Mouse (Mus musculus) megakaryocyte, embryonic 14.5 days (primary cell): ENCODE results near the gene Rbms3.

Experiments
- FLI1 ChIP-seq: IDR thresholded peaks from 2 replicates; pipeline ENCODE4 v1.6.1; 2012; ENCODE audit warnings: low read length, inconsistent platforms, mixed read lengths
- GATA1 ChIP-seq: IDR thresholded peaks from 3 replicates; pipeline ENCODE4 v1.6.1; 2012; ENCODE audit warnings: mixed read lengths, low read length, inconsistent platforms, borderline replicate concordance

GRCm38 (mm10) chr9:116857861-116858595 lies 771.7 kb downstream of the Rbms3 start:
- no peak for TF ChIP-seq GATA1
- TF ChIP-seq FLI1: no peak
